Mouse (Mus musculus): ENCODE measurements around the gene Tas2r143. TPM values are rescaled to one million over a fixed set of nuclear protein-coding genes. Genes with fewer than 3 reads are reported as not detected.

The Tas2r143 gene
- polyA plus RNA-seq, 1 experiment from 2014 or later, result not detected

DNA sequence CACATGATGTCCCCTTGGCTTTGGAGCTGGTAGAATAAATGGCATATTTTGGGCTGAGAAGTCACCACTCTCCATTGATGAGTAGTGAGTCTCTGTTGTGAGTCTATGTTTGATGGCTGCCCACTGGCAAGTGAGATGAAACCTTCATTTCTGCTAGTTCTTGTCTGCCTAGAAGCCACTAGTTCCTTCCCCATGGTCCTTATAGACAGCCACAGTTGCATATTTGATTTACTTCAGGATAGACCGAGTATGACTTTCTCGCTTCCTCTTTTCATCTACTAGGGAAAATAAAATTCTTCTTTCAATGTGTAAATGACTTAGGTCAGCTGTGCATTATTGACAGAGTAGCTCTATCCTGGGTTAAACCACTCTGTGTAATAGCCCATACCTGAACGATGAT is 24.4 kb downstream of the Tas2r143 start:
- H3K9ac ChIP-seq (replicated peaks), result no peak overlapping the region
- H3K4me2 ChIP-seq (replicated peaks), result no peak overlapping the region
- no peaks in the 10 kb centered on the region for H3K36me3 ChIP-seq
- ATAC-seq (ENCODE audit: low FRiP score, low read depth), result no peak
- no peaks in the 10 kb centered on the region for H3K9me3 ChIP-seq
- H3K27ac ChIP-seq (replicated peaks), result no peak overlapping the region
- H3K27me3 ChIP-seq, result no peaks in the 10 kb centered on the region
- H3K4me3 ChIP-seq, result no peak overlapping the region
- WGBS, result 95% methylated on average over 3 of the region's 3 CpGs
- H3K4me1 ChIP-seq, result no peaks in the 10 kb centered on the region

DNA sequence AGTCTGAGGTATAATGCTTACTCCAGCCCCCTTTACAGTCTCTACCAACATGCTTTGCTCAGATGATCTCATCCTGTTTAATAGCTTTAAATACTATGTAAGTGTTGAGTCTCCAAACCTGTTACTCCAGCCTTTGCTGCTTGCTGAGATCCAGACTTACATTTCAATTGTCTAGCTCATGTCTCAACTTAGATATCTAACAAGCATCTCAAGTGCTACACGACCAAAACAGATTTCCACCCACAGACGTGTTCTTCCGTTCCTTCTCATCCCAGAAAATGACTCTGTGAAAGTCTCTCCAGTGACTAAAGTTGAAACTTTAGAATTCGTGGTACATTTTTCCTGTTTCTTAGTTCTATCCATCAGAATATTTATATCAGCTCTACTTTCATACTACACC is 26.3 kb downstream of the Tas2r143 start:
- ATAC-seq (ENCODE audit: low FRiP score, low read depth), result no peak
- Histone ChIP-seq H3K9ac (replicated peaks) (no peak overlapping the region), H3K4me1 (no peaks in the 10 kb centered on the region), H3K27ac (replicated peaks) (no peak overlapping the region), H3K9me3 (no peaks in the 10 kb centered on the region), H3K4me3 (no peak overlapping the region), H3K36me3 (no peaks in the 10 kb centered on the region), H3K4me2 (replicated peaks) (no peak overlapping the region), H3K27me3 (no peaks in the 10 kb centered on the region)
- 89% methylated on average over 4 of the region's 4 CpGs for WGBS

DNA sequence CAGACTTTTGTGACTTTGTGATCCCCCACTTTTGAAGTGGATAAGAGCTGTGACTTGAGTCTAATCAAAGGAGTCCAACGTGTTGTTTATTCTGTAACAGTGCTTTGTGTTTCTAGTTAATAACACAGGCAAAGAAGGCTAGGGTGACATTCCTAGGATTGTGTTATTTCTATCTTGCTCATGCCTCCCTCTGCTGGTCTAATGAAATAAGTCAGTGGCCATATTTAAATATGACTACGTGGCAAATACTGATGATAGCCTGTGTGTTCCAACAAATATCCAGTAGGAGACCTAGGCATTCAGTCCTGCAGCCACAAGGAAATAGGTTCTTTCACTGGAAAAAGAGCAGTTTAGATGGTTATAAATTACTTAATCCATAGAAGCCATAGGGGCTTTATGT is 33.5 kb downstream of the Tas2r143 start:
- no peaks in the 10 kb centered on the region for H3K27me3 ChIP-seq
- no peak overlapping the region for H3K27ac ChIP-seq (replicated peaks)
- H3K4me2 ChIP-seq (replicated peaks), result no peak overlapping the region
- no peak for ATAC-seq (ENCODE audit: low FRiP score, low read depth)
- no peak overlapping the region for H3K9ac ChIP-seq (replicated peaks)
- no peaks in the 10 kb centered on the region for H3K36me3 ChIP-seq
- WGBS, result 57% methylated on average over 2 of the region's 2 CpGs
- no peak overlapping the region for H3K4me3 ChIP-seq
- no peaks in the 10 kb centered on the region for H3K9me3 ChIP-seq
- H3K4me1 ChIP-seq, result no peaks in the 10 kb centered on the region

DNA sequence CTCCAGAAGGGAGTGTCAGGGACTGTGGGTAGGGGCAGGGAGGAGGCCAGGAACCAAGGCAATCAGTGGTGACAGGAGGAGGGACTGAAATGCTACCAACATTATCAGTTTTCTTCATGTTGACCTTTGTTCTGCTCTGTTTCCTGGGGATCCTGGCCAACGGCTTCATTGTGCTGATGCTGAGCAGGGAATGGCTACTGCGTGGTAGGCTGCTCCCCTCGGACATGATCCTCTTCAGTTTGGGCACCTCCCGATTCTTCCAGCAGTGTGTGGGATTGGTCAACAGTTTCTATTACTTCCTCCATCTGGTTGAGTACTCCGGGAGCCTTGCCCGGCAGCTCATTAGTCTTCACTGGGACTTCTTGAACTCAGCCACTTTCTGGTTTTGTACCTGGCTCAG is 34.4 kb downstream of the Tas2r143 start, which contains the start of gene Tas2r126:
Gene Tas2r126, plus strand, starts transcription at position 90 of the 400 bp plus-strand sequence.
- Histone ChIP-seq H3K4me3 (no peak within 1 kb of the TSS), H3K9ac (replicated peaks) (no peak within 1 kb of the TSS), H3K4me2 (replicated peaks) (no peak within 1 kb of the TSS), H3K36me3 (no peaks in the 10 kb centered on the region), H3K4me1 (no peaks in the 10 kb centered on the region), H3K27ac (replicated peaks) (no peak within 1 kb of the TSS), H3K9me3 (no peaks in the 10 kb centered on the region), H3K27me3 (no peaks in the 10 kb centered on the region)
- WGBS, result 90% methylated on average over 6 of the region's 6 CpGs
- ATAC-seq (ENCODE audit: low FRiP score, low read depth), result no peak

- no peak for ATAC-seq (ENCODE audit: low FRiP score, low read depth)
- Histone ChIP-seq H3K9ac (replicated peaks) (no peak overlapping the region), H3K4me1 (no peaks in the 10 kb centered on the region), H3K4me3 (no peak overlapping the region), H3K4me2 (replicated peaks) (no peak overlapping the region), H3K27ac (replicated peaks) (no peak overlapping the region), H3K27me3 (no peaks in the 10 kb centered on the region), H3K36me3 (no peaks in the 10 kb centered on the region), H3K9me3 (no peaks in the 10 kb centered on the region)
- WGBS, result 76% methylated on average over 2 of the region's 2 CpGs
Observed at GRCm38 (mm10) chr6:42435490-42435889, 35.5 kb downstream of the Tas2r143 start.

DNA sequence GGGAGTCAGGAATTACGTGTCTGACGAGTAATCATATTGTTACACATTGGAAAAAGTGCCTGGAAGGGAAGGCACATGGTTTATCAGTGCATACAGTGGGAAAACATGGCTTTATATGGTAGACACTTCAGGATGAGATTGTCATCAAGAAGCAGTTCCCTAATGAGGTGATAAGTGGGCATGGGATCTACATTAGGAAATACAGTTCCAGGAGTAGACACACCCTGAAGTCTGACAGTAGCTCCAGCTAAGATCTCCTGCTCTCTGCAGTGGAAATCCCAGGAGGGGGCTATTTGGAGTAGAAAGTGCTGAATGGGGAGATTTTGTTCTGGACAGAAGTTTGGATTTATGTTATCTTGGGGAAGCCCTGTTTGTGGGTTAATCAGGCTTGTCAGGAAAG is 41.4 kb downstream of the Tas2r143 start:
- Histone ChIP-seq H3K9me3 (no peaks in the 10 kb centered on the region), H3K4me2 (replicated peaks) (no peak overlapping the region), H3K27me3 (no peaks in the 10 kb centered on the region), H3K4me1 (no peaks in the 10 kb centered on the region), H3K36me3 (no peaks in the 10 kb centered on the region), H3K9ac (replicated peaks) (no peak overlapping the region), H3K27ac (replicated peaks) (no peak overlapping the region), H3K4me3 (no peak overlapping the region)
- ATAC-seq (ENCODE audit: low FRiP score, low read depth), result no peak
- WGBS, result 81% methylated on average over 2 of the region's 2 CpGs

DNA sequence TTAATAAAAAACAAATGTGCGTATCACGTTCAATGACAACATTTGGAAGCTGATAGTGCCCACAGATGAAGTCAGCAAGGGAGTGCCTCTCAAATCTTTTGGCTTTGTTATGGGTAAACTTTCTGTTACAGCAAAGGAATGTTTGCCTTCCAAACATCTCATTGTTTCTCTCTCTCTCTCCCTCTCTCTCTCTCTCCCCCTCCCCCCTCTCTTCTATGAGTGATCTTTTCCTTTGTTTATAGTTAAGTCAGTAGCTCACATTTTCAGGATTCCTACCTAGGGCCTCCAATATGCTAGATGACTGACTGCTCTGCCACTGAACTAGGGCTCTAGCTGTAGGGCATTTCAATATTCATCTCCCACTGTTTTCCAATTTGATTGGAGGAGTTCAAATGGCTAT is 44.5 kb downstream of the Tas2r143 start:
- no peak overlapping the region for H3K4me3 ChIP-seq
- no peaks in the 10 kb centered on the region for H3K27me3 ChIP-seq
- H3K27ac ChIP-seq (replicated peaks), result no peak overlapping the region
- H3K9ac ChIP-seq (replicated peaks), result no peak overlapping the region
- H3K4me2 ChIP-seq (replicated peaks), result no peak overlapping the region
- 86% methylated on average over 2 of the region's 2 CpGs for WGBS
- H3K4me1 ChIP-seq, result no peaks in the 10 kb centered on the region
- no peaks in the 10 kb centered on the region for H3K36me3 ChIP-seq
- no peak for ATAC-seq (ENCODE audit: low FRiP score, low read depth)
- H3K9me3 ChIP-seq, result no peaks in the 10 kb centered on the region

DNA sequence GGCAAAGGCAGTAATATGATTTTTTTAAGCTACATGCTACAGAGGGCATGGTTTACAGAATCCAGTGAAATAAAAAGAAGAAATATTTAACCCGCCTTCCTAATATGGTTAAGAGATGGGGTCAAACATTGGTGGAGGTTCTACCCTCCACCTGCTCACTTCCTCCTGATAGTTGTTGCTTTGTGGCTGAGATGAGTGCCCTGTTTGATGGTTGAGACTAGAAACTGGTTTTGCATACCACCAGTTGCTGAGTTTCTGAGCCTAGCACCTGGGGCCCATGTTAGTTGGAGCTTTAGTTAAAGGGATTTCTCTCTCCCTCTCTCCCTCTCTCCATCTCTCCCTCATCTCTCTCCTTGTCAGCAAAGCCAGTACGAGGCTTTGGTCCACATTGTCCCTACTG is 47.3 kb downstream of the Tas2r143 start:
- Histone ChIP-seq H3K4me1 (no peaks in the 10 kb centered on the region), H3K9ac (replicated peaks) (no peak overlapping the region), H3K9me3 (no peaks in the 10 kb centered on the region), H3K27me3 (no peaks in the 10 kb centered on the region), H3K36me3 (no peaks in the 10 kb centered on the region), H3K4me3 (no peak overlapping the region), H3K4me2 (replicated peaks) (no peak overlapping the region), H3K27ac (replicated peaks) (no peak overlapping the region)
- ATAC-seq (ENCODE audit: low FRiP score, low read depth), result no peak
- WGBS, result 81% methylated on average over 2 of the region's 2 CpGs

Other genes starting within 250 kb of the Tas2r143 start
- gene Tas2r144, start 184.9 kb upstream of the Tas2r143 start, polyA plus RNA-seq (2016; fragmentation: Nextera tagmentation; extraction: Ambion mirVana), result not detected in 2 replicates
- 10.4 and 11.4 TPM in 2 replicates for gene Gstk1, start 154.3 kb upstream of the Tas2r143 start, polyA plus RNA-seq (2016; fragmentation: Nextera tagmentation; extraction: Ambion mirVana)
- 0.26 TPM in 1 of 2 replicates, not detected in the other for gene Tmem139, start 138.3 kb upstream of the Tas2r143 start, polyA plus RNA-seq (2016; fragmentation: Nextera tagmentation; extraction: Ambion mirVana)
- gene Casp2, start 135.3 kb upstream of the Tas2r143 start, polyA plus RNA-seq (2016; fragmentation: Nextera tagmentation; extraction: Ambion mirVana), result 76.0 and 79.5 TPM in 2 replicates
- gene Clcn1, start 113.6 kb upstream of the Tas2r143 start, polyA plus RNA-seq (2016; fragmentation: Nextera tagmentation; extraction: Ambion mirVana), result 1.3 and 1.8 TPM in 2 replicates
- 4.2 and 4.9 TPM in 2 replicates for gene Fam131b, start 75.6 kb upstream of the Tas2r143 start, polyA plus RNA-seq (2016; fragmentation: Nextera tagmentation; extraction: Ambion mirVana)
- 66.7 and 71.5 TPM in 2 replicates for gene Zyx, start 50.6 kb upstream of the Tas2r143 start, polyA plus RNA-seq (2016; fragmentation: Nextera tagmentation; extraction: Ambion mirVana)
- 0.81 and 1.3 TPM in 2 replicates for gene Epha1, start 27.0 kb upstream of the Tas2r143 start, polyA plus RNA-seq (2016; fragmentation: Nextera tagmentation; extraction: Ambion mirVana)
- gene Tas2r135, start 5.2 kb downstream of the Tas2r143 start, polyA plus RNA-seq (2016; fragmentation: Nextera tagmentation; extraction: Ambion mirVana), result not detected in 2 replicates
- not detected in 2 replicates for gene Tas2r126, start 34.3 kb downstream of the Tas2r143 start, polyA plus RNA-seq (2016; fragmentation: Nextera tagmentation; extraction: Ambion mirVana)
- gene Olfr458, start 65.0 kb downstream of the Tas2r143 start, polyA plus RNA-seq (2016; fragmentation: Nextera tagmentation; extraction: Ambion mirVana), result not detected in 2 replicates
- not detected in 2 replicates for gene Olfr457, start 76.1 kb downstream of the Tas2r143 start, polyA plus RNA-seq (2016; fragmentation: Nextera tagmentation; extraction: Ambion mirVana)
- not detected in 2 replicates for gene Olfr456, start 87.0 kb downstream of the Tas2r143 start, polyA plus RNA-seq (2016; fragmentation: Nextera tagmentation; extraction: Ambion mirVana)
- gene Olfr455, start 147.3 kb downstream of the Tas2r143 start, polyA plus RNA-seq (2016; fragmentation: Nextera tagmentation; extraction: Ambion mirVana), result not detected in 2 replicates
- not detected in 2 replicates for gene Tcaf3, start 197.5 kb downstream of the Tas2r143 start, polyA plus RNA-seq (2016; fragmentation: Nextera tagmentation; extraction: Ambion mirVana)
- gene Tcaf2, start 245.0 kb downstream of the Tas2r143 start, polyA plus RNA-seq (2016; fragmentation: Nextera tagmentation; extraction: Ambion mirVana), result 3.2 TPM in 2 replicates